Mouse (Mus musculus): ENCODE data around the gene Acadm. TPM values are rescaled to one million over a fixed set of nuclear protein-coding genes. Genes with fewer than 3 reads are reported as not detected.

The Acadm gene
- total RNA-seq, 2 experiments from 2014 or later = 1,259 to 1,274 TPM

- no peak for DNase-seq
Observed at GRCm38 (mm10) chr3:153902595-153902994, 41.8 kb downstream of the Acadm start.

GRCm38 (mm10) chr3:153901904-153902303 is 42.5 kb downstream of the Acadm start:
- DNase-seq = no peak

- no peak for DNase-seq
Observed at GRCm38 (mm10) chr3:153897216-153897615, 47.2 kb downstream of the Acadm start.

GRCm38 (mm10) chr3:153895454-153895853 is 49.0 kb downstream of the Acadm start:
- DNase-seq = no peak

GRCm38 (mm10) chr3:153889188-153889781 is 55.1 kb downstream of the Acadm start:
- no peak for DNase-seq

GRCm38 (mm10) chr3:153888141-153888540 is 56.3 kb downstream of the Acadm start:
- no peak for DNase-seq

- DNase-seq = no peak
Observed at GRCm38 (mm10) chr3:153886296-153886695, 58.1 kb downstream of the Acadm start.

Other genes starting within 250 kb of the Acadm start
- gene St6galnac3, start 219.5 kb downstream of the Acadm start, total RNA-seq (2021) = 10 to 100 TPM; 13.3 to 14.4 TPM
- gene Asb17, start 100.4 kb downstream of the Acadm start, total RNA-seq (2021) = not detected
- under 1 TPM; 0.21 to 0.24 TPM for gene Msh4, start 38.5 kb downstream of the Acadm start, total RNA-seq (2021)
- 10 to 100 TPM; 79.4 to 82.2 TPM for gene Rabggtb, start 31.6 kb downstream of the Acadm start, total RNA-seq (2021)
- under 1 TPM; 0.51 to 0.82 TPM for gene Slc44a5, start 28.8 kb upstream of the Acadm start, total RNA-seq (2021)

Data from adrenal gland, postnatal 10 days (tissue).